8 mouse cellular contexts compared by ENCODE assay signal in the genomic region with DNA sequence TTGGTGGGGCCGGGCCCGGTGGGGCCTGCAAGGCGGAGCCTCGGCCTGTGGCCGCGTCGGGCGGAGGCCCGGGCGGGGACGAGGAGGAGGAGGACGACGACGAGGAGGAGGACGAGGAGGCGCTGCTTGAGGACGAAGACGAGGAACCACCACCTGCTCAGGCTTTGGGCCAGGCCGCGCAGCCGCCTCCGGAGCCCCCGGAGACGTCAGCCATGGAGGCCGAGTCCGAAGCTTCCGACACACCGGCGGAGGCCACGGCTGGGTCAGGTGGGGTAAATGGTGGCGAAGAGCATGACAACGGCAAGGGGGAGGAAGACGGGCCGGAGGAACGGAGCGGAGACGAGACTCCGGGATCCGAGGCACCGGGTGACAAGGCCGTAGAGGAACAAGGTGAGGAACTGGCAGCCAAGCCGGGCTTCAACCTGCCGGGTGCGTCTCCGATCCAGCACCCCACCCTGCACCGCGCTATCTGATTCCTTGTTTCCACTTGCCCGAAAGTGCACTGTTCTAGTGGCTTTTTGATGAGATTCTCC. TPM values are rescaled to one million over a fixed set of nuclear protein-coding genes. Genes with fewer than 3 reads are reported as not detected.
A peak's percentile ranks its signal among the peaks of the same experiment; 100 is the strongest.
DNase-seq lines count a peak whose midpoint lies in the region; ATAC-seq lines count a peak whose summit lies in the region.

No protein-coding gene starts in this region.

- H3K4me3 ChIP-seq in intestine, embryonic 14.5 days (ENCODE audit: low read depth, low read length) = peak overlapping the region; percentile 99
- peak overlapping the region; percentile 84 for H3K4me3 ChIP-seq in midbrain, embryonic 15.5 days

- H3K27me3 ChIP-seq in intestine, embryonic 14.5 days (replicated peaks; ENCODE audit: control insufficient read depth, insufficient read depth, low read length) = no peaks in the 10 kb centered on the region
- H3K27me3 ChIP-seq in midbrain, embryonic 15.5 days (replicated peaks) = no peaks in the 10 kb centered on the region

- H3K4me2 ChIP-seq in intestine, embryonic 14.5 days (ENCODE audit: low read length) = peak overlapping the region; percentile 79
- H3K4me2 ChIP-seq in midbrain, embryonic 15.5 days = peak overlapping the region; percentile 88

- H3K9ac ChIP-seq in intestine, embryonic 14.5 days (ENCODE audit: low read length) = peak overlapping the region; percentile 94
- H3K9ac ChIP-seq in midbrain, embryonic 15.5 days = peak overlapping the region; percentile 90

- H3K27ac ChIP-seq in intestine, embryonic 14.5 days (ENCODE audit: low read depth) = peak overlapping the region; percentile 96
- peak overlapping the region; percentile 98 for H3K27ac ChIP-seq in midbrain, embryonic 15.5 days

- peaks cover 43% of the 10 kb centered on the region for H3K36me3 ChIP-seq in intestine, embryonic 14.5 days (ENCODE audit: control insufficient read depth, insufficient read depth, low read length)
- peaks cover 21% of the 10 kb centered on the region for H3K36me3 ChIP-seq in midbrain, embryonic 15.5 days (replicated peaks)

- peaks cover 27% of the 10 kb centered on the region for H3K4me1 ChIP-seq in intestine, embryonic 14.5 days (replicated peaks; ENCODE audit: control insufficient read depth, insufficient read depth, low read length)
- H3K4me1 ChIP-seq in midbrain, embryonic 15.5 days = peaks cover 55% of the 10 kb centered on the region

- under 1% methylated on average over 47 of the region's 48 CpGs for WGBS in intestine, embryonic 14.5 days
- under 1% methylated on average over 42 of the region's 48 CpGs for WGBS in midbrain, embryonic 15.5 days

- peak; percentile 22 for ATAC-seq in intestine, embryonic 14.5 days (replicated peaks; ENCODE audit: low FRiP score, low TSS enrichment, low read depth)
- peak; percentile 34 for ATAC-seq in midbrain, embryonic 15.5 days (replicated peaks)

- DNase-seq in gastrocnemius, adult 18-20 months (ENCODE audit: low spot score) = peak; percentile 36
- DNase-seq in gastrocnemius, postnatal 25 days = no peak
- peak; percentile 33 to 40 for DNase-seq in spleen, postnatal 14 days (ENCODE audit: low spot score in 2 of 2)
- DNase-seq in spleen, adult 12 weeks (ENCODE audit: low spot score) = no peak
- DNase-seq in intestine, embryonic 14.5 days (ENCODE audit: low spot score) = no peak
- no peak for DNase-seq in cerebellum, adult 8-10 months
- no peak for DNase-seq in adrenal gland, postnatal 10 days

- H3K9me3 ChIP-seq in intestine, embryonic 14.5 days (ENCODE audit: control insufficient read depth, low read length) = no peaks in the 10 kb centered on the region
- no peaks in the 10 kb centered on the region for H3K9me3 ChIP-seq in midbrain, embryonic 15.5 days

RNA-seq across cellular contexts. Expression of gene Hnrnpul2, which starts 0.7 kb away (rescaled TPM):
- 10 to 100 TPM; 41.2 to 44.3 TPM for total RNA-seq in gastrocnemius, adult 18-20 months (2021)
- 10 to 100 TPM; 34.7 to 38.6 TPM for total RNA-seq in gastrocnemius, postnatal 25 days (2021)
- 6.5 and 7.7 TPM in 2 replicates for polyA plus RNA-seq in intestine, embryonic 14.5 days (2014; fragmentation: Nextera tagmentation; extraction: Ambion mirVana)
- polyA plus RNA-seq in midbrain, embryonic 15.5 days (2015; fragmentation: Nextera tagmentation; extraction: Ambion mirVana) = 6.6 and 6.7 TPM in 2 replicates
- 10 to 100 TPM; 58.0 to 62.7 TPM for total RNA-seq in adrenal gland, postnatal 10 days (2021)

RNA-seq across cellular contexts. Expression of gene Ttc9c, which starts 1.4 kb away (rescaled TPM):
- total RNA-seq in gastrocnemius, adult 18-20 months (2021) = 10 to 100 TPM; 11.1 to 13.6 TPM
- 10 to 100 TPM; 10.9 to 13.1 TPM for total RNA-seq in gastrocnemius, postnatal 25 days (2021)
- polyA plus RNA-seq in intestine, embryonic 14.5 days (2014; fragmentation: Nextera tagmentation; extraction: Ambion mirVana) = 38.5 and 48.4 TPM in 2 replicates
- polyA plus RNA-seq in midbrain, embryonic 15.5 days (2015; fragmentation: Nextera tagmentation; extraction: Ambion mirVana) = 59.8 and 60.4 TPM in 2 replicates
- total RNA-seq in adrenal gland, postnatal 10 days (2021) = 10 to 100 TPM; 25.7 to 30.7 TPM

RNA-seq across cellular contexts. Expression of gene AC129217.1, which starts 9.1 kb away (rescaled TPM):
- 1 to 10 TPM; 2.5 to 4.2 TPM for total RNA-seq in gastrocnemius, adult 18-20 months (2021)
- not detected for total RNA-seq in gastrocnemius, postnatal 25 days (2021)
- polyA plus RNA-seq in intestine, embryonic 14.5 days (2014; fragmentation: Nextera tagmentation; extraction: Ambion mirVana) = not detected in 2 replicates
- not detected in 2 replicates for polyA plus RNA-seq in midbrain, embryonic 15.5 days (2015; fragmentation: Nextera tagmentation; extraction: Ambion mirVana)
- total RNA-seq in adrenal gland, postnatal 10 days (2021) = not detected

RNA-seq across cellular contexts. Expression of gene Bscl2, which starts 16.8 kb away (rescaled TPM):
- total RNA-seq in gastrocnemius, adult 18-20 months (2021) = 10 to 100 TPM; 16.4 to 16.6 TPM
- 10 to 100 TPM; 15.7 to 20.8 TPM for total RNA-seq in gastrocnemius, postnatal 25 days (2021)
- polyA plus RNA-seq in intestine, embryonic 14.5 days (2014; fragmentation: Nextera tagmentation; extraction: Ambion mirVana) = 39.6 and 40.9 TPM in 2 replicates
- polyA plus RNA-seq in midbrain, embryonic 15.5 days (2015; fragmentation: Nextera tagmentation; extraction: Ambion mirVana) = 100 and 105 TPM in 2 replicates
- 100 to 1,000 TPM; 157 to 160 TPM for total RNA-seq in adrenal gland, postnatal 10 days (2021)

RNA-seq across cellular contexts. Expression of gene Zbtb3, which starts 18.1 kb away (rescaled TPM):
- 1 to 10 TPM in 1 of 2 experiments, under 1 TPM in 1; 0.76 to 1.1 TPM for total RNA-seq in gastrocnemius, adult 18-20 months (2021)
- under 1 TPM; 0.43 to 0.56 TPM for total RNA-seq in gastrocnemius, postnatal 25 days (2021)
- polyA plus RNA-seq in intestine, embryonic 14.5 days (2014; fragmentation: Nextera tagmentation; extraction: Ambion mirVana) = 4.2 and 4.3 TPM in 2 replicates
- 8.4 and 8.7 TPM in 2 replicates for polyA plus RNA-seq in midbrain, embryonic 15.5 days (2015; fragmentation: Nextera tagmentation; extraction: Ambion mirVana)
- 1 to 10 TPM; 2.0 to 2.3 TPM for total RNA-seq in adrenal gland, postnatal 10 days (2021)

Comparison
In these comparisons a context has a peak if more than half of its experiments do, and no peak if none do; other contexts are left out.
1. DNase-seq: peak in gastrocnemius, adult 18-20 months (single experiment) and spleen, postnatal 14 days (2 of 2); none in gastrocnemius, postnatal 25 days (single experiment), spleen, adult 12 weeks (single experiment), intestine, embryonic 14.5 days (single experiment), cerebellum, adult 8-10 months (single experiment) and adrenal gland, postnatal 10 days (single experiment).